In genomic region chr15:81810150-81810549, GRCm38 (mm10) we compare ENCODE assay signal across 8 mouse cellular contexts. TPM values are rescaled to one million over a fixed set of nuclear protein-coding genes. Genes with fewer than 3 reads are reported as not detected.
A peak's percentile ranks its signal among the peaks of the same experiment; 100 is the strongest.
DNase-seq lines count a peak whose midpoint lies in the region; ATAC-seq and TF ChIP-seq lines count a peak whose summit lies in the region.

No protein-coding gene starts in this region.

- ATAC-seq in hindbrain, embryonic 15.5 days (ENCODE audit: low FRiP score, low read depth) = no peak

- intact Hi-C loops in gastrocnemius, adult 2 months (cut with DNase I) = loop anchor here (5.0 kb wide), 1 partner anchor 63 kb away; the partner anchor contains the start of genes Rangap1 and Zc3h7b

- peak overlapping the region; percentile 96 for H3K27ac ChIP-seq in gastrocnemius, adult 2 months
- peak overlapping the region; percentile 86 for H3K27ac ChIP-seq in hindbrain, embryonic 15.5 days (replicated peaks)

- H3K4me3 ChIP-seq in gastrocnemius, adult 2 months = peak overlapping the region; percentile 92
- peak overlapping the region; percentile 73 for H3K4me3 ChIP-seq in hindbrain, embryonic 15.5 days

- peaks cover 40% of the 10 kb centered on the region for H3K4me1 ChIP-seq in hindbrain, embryonic 15.5 days (replicated peaks)

- no peaks in the 10 kb centered on the region for H3K27me3 ChIP-seq in hindbrain, embryonic 15.5 days

- under 1% methylated on average over 10 of the region's 10 CpGs for WGBS in hindbrain, embryonic 15.5 days

- peaks cover 3% of the 10 kb centered on the region for H3K36me3 ChIP-seq in hindbrain, embryonic 15.5 days

- DNase-seq in T-cell, adult 2 months (ENCODE audit: low spot score) = peak; percentile 70
- DNase-seq in cerebellum, postnatal 25 days = peak; percentile 82 to 84
- peak; percentile 97 for DNase-seq in gastrocnemius, adult 2 months
- DNase-seq in layer of hippocampus, postnatal 36 days = peak; percentile 80 to 82
- peak; percentile 91 for DNase-seq in lung, postnatal 14 days
- peak; percentile 67 to 75 for DNase-seq in right cerebral cortex, adult 2 months (ENCODE audit: low spot score in 2 of 2)
- peak; percentile 80 for DNase-seq in urinary bladder, postnatal 25 days (ENCODE audit: low spot score)

- TF ChIP-seq CTCF in gastrocnemius, adult 2 months (IDR thresholded peaks at IDR 0.05) = no peak

- no peaks in the 10 kb centered on the region for H3K9me3 ChIP-seq in hindbrain, embryonic 15.5 days

- peak overlapping the region; percentile 92 for H3K4me2 ChIP-seq in hindbrain, embryonic 15.5 days

- peak overlapping the region; percentile 51 for H3K9ac ChIP-seq in hindbrain, embryonic 15.5 days

RNA-seq across cellular contexts. Expression of gene Tef, which starts 7.9 kb away (rescaled TPM):
- 100 to 1,000 TPM; 101 to 191 TPM for total RNA-seq in gastrocnemius, adult 2 months (2021)
- polyA plus RNA-seq in hindbrain, embryonic 15.5 days (2015; fragmentation: Nextera tagmentation; extraction: Ambion mirVana) = 23.7 and 25.3 TPM in 2 replicates
- total RNA-seq in layer of hippocampus, postnatal 36 days (2021) = 100 to 1,000 TPM; 300 to 307 TPM

RNA-seq across cellular contexts. Expression of gene Tob2, which starts 48.4 kb away (rescaled TPM):
- total RNA-seq in gastrocnemius, adult 2 months (2021) = 100 to 1,000 TPM; 151 to 205 TPM
- polyA plus RNA-seq in hindbrain, embryonic 15.5 days (2015; fragmentation: Nextera tagmentation; extraction: Ambion mirVana) = 17.4 and 17.7 TPM in 2 replicates
- total RNA-seq in layer of hippocampus, postnatal 36 days (2021) = 10 to 100 TPM; 30.5 to 36.4 TPM

Comparison
In these comparisons a context has a peak if more than half of its experiments do, and no peak if none do; other contexts are left out.
1. RNA of gene Tob2, which starts 48.4 kb away (total RNA-seq): 151 to 205 TPM in gastrocnemius, adult 2 months; 30.5 to 36.4 TPM in layer of hippocampus, postnatal 36 days; every median in the first group is over 4 times any median in the second.
2. Peak in every context shown above with its lines, with median percentiles within 50 percentile points of each other: DNase-seq.